Mouse (Mus musculus): ENCODE measurements around the gene Htr2b. TPM values are rescaled to one million over a fixed set of nuclear protein-coding genes. Genes with fewer than 3 reads are reported as not detected.

The Htr2b gene
- total and polyA plus RNA-seq, 2 experiments from 2014 or later = 0.43 TPM; not detected in 1

GRCm38 (mm10) chr1:86054943-86055342, 56.8 kb downstream of the Htr2b start:
- Histone ChIP-seq H3K9ac (replicated peaks; ENCODE audit: low read length, poor library complexity, severe bottlenecking) (no peak overlapping the region), H3K27me3 (ENCODE audit: insufficient read depth, low read length) (no peaks in the 10 kb centered on the region), H3K27ac (ENCODE audit: low read depth, low read length) (no peak overlapping the region), H3K9me3 (ENCODE audit: low read length) (no peaks in the 10 kb centered on the region), H3K36me3 (ENCODE audit: insufficient read depth, low read length) (peaks cover 4% of the 10 kb centered on the region; the same call in 1 of the 2 replicates), H3K4me1 (ENCODE audit: insufficient read depth, low read length) (no peaks in the 10 kb centered on the region), H3K4me2 (ENCODE audit: low read depth, low read length, poor library complexity, severe bottlenecking) (no peak overlapping the region), H3K4me3 (ENCODE audit: low read depth, low read length) (no peak overlapping the region)
- no peak for ATAC-seq (ENCODE audit: low FRiP score)
- no peak for DNase-seq (ENCODE audit: low spot score)
- WGBS = 48% methylated on average over 3 of the region's 3 CpGs
- TF ChIP-seq CTCF (IDR thresholded peaks at IDR 0.05) = no peak

DNA sequence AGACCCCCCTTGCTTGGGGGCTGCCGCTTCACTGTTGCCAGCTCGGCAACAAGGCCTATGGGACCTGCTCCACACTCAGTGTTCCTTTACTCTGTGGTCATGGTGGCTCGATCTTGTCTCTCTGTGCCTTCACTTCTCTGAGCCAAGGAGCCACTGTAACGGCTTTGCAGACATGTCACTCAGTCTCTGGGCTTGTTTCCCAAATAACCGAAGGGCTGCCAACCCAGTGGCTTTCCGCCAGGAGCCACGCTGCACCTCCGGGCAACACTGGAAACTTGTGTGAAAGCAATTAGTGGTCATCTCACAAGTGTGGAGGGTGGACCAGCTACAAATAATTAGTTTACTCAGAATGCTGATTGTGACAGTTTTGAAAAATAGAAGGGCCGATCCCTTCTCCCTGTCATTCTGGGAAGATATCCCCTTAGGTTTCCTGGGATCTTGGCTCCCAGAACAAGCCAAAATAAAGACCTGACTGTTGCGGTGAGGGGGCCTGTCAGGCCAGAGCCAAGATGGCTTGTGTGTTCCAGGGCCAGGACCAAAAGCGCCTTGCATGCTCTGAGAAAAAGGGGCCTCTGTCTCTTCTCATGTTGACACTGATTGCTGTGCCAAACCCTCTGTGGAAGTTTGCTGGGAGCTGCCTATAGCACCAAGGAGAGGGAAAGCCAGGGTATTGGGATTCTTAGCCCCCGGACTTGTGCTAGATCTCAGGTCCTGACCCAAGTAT, 58.4 kb downstream of the Htr2b start:
- Histone ChIP-seq H3K27ac (ENCODE audit: low read depth, low read length) (peak overlapping the region; percentile 55), H3K36me3 (ENCODE audit: insufficient read depth, low read length) (peaks cover 4% of the 10 kb centered on the region; the same call in 1 of the 2 replicates), H3K4me3 (ENCODE audit: low read depth, low read length) (no peak overlapping the region), H3K4me1 (ENCODE audit: insufficient read depth, low read length) (no peaks in the 10 kb centered on the region), H3K4me2 (ENCODE audit: low read depth, low read length, poor library complexity, severe bottlenecking) (no peak overlapping the region), H3K27me3 (ENCODE audit: insufficient read depth, low read length) (no peaks in the 10 kb centered on the region), H3K9me3 (ENCODE audit: low read length) (no peaks in the 10 kb centered on the region), H3K9ac (replicated peaks; ENCODE audit: low read length, poor library complexity, severe bottlenecking) (no peak overlapping the region)
- peak; percentile 83 for ATAC-seq (ENCODE audit: low FRiP score)
- DNase-seq (ENCODE audit: low spot score) = peak; percentile 89
- TF ChIP-seq CTCF (IDR thresholded peaks at IDR 0.05) = no peak
- 68% methylated on average over 12 of the region's 12 CpGs for WGBS

Other genes with a start within 250 kb of the Htr2b start
- gene Itm2c, start 217.7 kb downstream of the Htr2b start, total RNA-seq (2014; rRNA removed) = 312 and 376 TPM in 2 replicates
- gene Itm2c, start 217.7 kb downstream of the Htr2b start, polyA plus RNA-seq (2015; fragmentation: Nextera tagmentation; extraction: Ambion mirVana) = 293 and 297 TPM in 2 replicates
- 9.4 and 10.6 TPM in 2 replicates for gene 4933407L21Rik, start 183.5 kb downstream of the Htr2b start, total RNA-seq (2014; rRNA removed)
- gene 4933407L21Rik, start 183.5 kb downstream of the Htr2b start, polyA plus RNA-seq (2015; fragmentation: Nextera tagmentation; extraction: Ambion mirVana) = 8.5 and 10.1 TPM in 2 replicates
- 0.22 TPM in 1 of 2 replicates, not detected in the other for gene Gpr55, start 151.0 kb downstream of the Htr2b start, total RNA-seq (2014; rRNA removed)
- gene Gpr55, start 151.0 kb downstream of the Htr2b start, polyA plus RNA-seq (2015; fragmentation: Nextera tagmentation; extraction: Ambion mirVana) = 0.10 and 0.19 TPM in 2 replicates
- gene Spata3, start 95.2 kb downstream of the Htr2b start, total RNA-seq (2014; rRNA removed) = not detected in 2 replicates
- 0.91 and 1.4 TPM in 2 replicates for gene Spata3, start 95.2 kb downstream of the Htr2b start, polyA plus RNA-seq (2015; fragmentation: Nextera tagmentation; extraction: Ambion mirVana)
- 43.4 and 43.9 TPM in 2 replicates for gene 2810459M11Rik, start 66.1 kb downstream of the Htr2b start, total RNA-seq (2014; rRNA removed)
- gene 2810459M11Rik, start 66.1 kb downstream of the Htr2b start, polyA plus RNA-seq (2015; fragmentation: Nextera tagmentation; extraction: Ambion mirVana) = 13.4 and 14.3 TPM in 2 replicates
- 91.5 and 103 TPM in 2 replicates for gene Psmd1, start 47.6 kb downstream of the Htr2b start, total RNA-seq (2014; rRNA removed)
- gene Psmd1, start 47.6 kb downstream of the Htr2b start, polyA plus RNA-seq (2015; fragmentation: Nextera tagmentation; extraction: Ambion mirVana) = 193 and 195 TPM in 2 replicates
- 0.49 and 5.0 TPM in 2 replicates for gene Gm21972, start 21.7 kb upstream of the Htr2b start, total RNA-seq (2014; rRNA removed)
- 0.32 and 0.48 TPM in 2 replicates for gene Gm21972, start 21.7 kb upstream of the Htr2b start, polyA plus RNA-seq (2015; fragmentation: Nextera tagmentation; extraction: Ambion mirVana)
- gene Armc9, start 42.8 kb upstream of the Htr2b start, total RNA-seq (2014; rRNA removed) = 31.0 and 33.2 TPM in 2 replicates
- gene Armc9, start 42.8 kb upstream of the Htr2b start, polyA plus RNA-seq (2015; fragmentation: Nextera tagmentation; extraction: Ambion mirVana) = 36.3 and 42.6 TPM in 2 replicates
- 14.5 and 14.9 TPM in 2 replicates for gene B3gnt7, start 190.9 kb upstream of the Htr2b start, total RNA-seq (2014; rRNA removed)
- gene B3gnt7, start 190.9 kb upstream of the Htr2b start, polyA plus RNA-seq (2015; fragmentation: Nextera tagmentation; extraction: Ambion mirVana) = 15.0 and 15.7 TPM in 2 replicates
- 29.8 and 40.7 TPM in 2 replicates for gene Ncl, start 247.4 kb upstream of the Htr2b start, total RNA-seq (2014; rRNA removed)
- 185 and 209 TPM in 2 replicates for gene Ncl, start 247.4 kb upstream of the Htr2b start, polyA plus RNA-seq (2015; fragmentation: Nextera tagmentation; extraction: Ambion mirVana)